Mouse (Mus musculus) lung, embryonic 16.5 days (tissue): Measurements from ENCODE around the gene Ankrd44. TPM values are rescaled to one million over a fixed set of nuclear protein-coding genes. Genes with fewer than 3 reads are reported as not detected.
A peak's percentile ranks its signal among the peaks of the same experiment; 100 is the strongest.

ENCODE experiments used
- ATAC-seq: fragments of 200-750 bp; cut with Nextera tagmentation; 2 replicates; pipeline ENCODE4 v1.8.0; 2017; ENCODE audit warnings: low read depth, mild to moderate bottlenecking, moderate library complexity
- H3K27ac ChIP-seq: fragments of 300-500 bp; sonication (generic); 2 replicates; pipeline ENCODE4 v1.5.1; 2014; ENCODE audit warnings: mild to moderate bottlenecking, control low read depth, low read length
- H3K27me3 ChIP-seq: fragments of 300-500 bp; sonication (generic); 2 replicates; pipeline ENCODE4 v1.6.1; 2014; ENCODE audit warnings: low read depth, low read length, mixed read lengths; ENCODE audit not compliant: control insufficient read depth, insufficient read depth
- H3K36me3 ChIP-seq: fragments of 300-500 bp; sonication (generic); 2 replicates; pipeline ENCODE4 v1.6.1; 2014; ENCODE audit warnings: low read length; ENCODE audit not compliant: control insufficient read depth, insufficient read depth
- H3K4me1 ChIP-seq: fragments of 300-500 bp; sonication (generic); replicated peaks from 2 replicates; pipeline ENCODE4 v1.6.1; 2014; ENCODE audit warnings: low read length, mixed read lengths; ENCODE audit not compliant: control insufficient read depth, insufficient read depth
- H3K4me2 ChIP-seq: fragments of 300-500 bp; sonication (generic); 2 replicates; pipeline ENCODE4 v1.6.1; 2014; ENCODE audit warnings: low read depth, low read length, control low read depth
- H3K4me3 ChIP-seq: fragments of 300-500 bp; sonication (generic); 2 replicates; pipeline ENCODE4 v1.5.1; 2014; ENCODE audit warnings: mild to moderate bottlenecking, low read length, control low read depth
- H3K9ac ChIP-seq: fragments of 300-500 bp; sonication (generic); 2 replicates; pipeline ENCODE4 v1.6.1; 2014; ENCODE audit warnings: low read length, control low read depth
- H3K9me3 ChIP-seq: fragments of 300-500 bp; sonication (generic); 2 replicates; pipeline ENCODE4 v1.6.1; 2016; ENCODE audit warnings: low read length; ENCODE audit not compliant: control insufficient read depth
- WGBS: fragments of 180-500 bp; shearing (Covaris S2); extraction: QIAGEN DNeasy Blood & Tissue Kit; methylation state at CpG from one replicate; pipeline ENCODE4 v1.1.7; 2014; 5-methylcytosine and 5-hydroxymethylcytosine counted together
- polyA plus RNA-seq: library from polyadenylated mRNA; unstranded; fragments of >200 nt; fragmentation: Nextera tagmentation; extraction: Ambion mirVana; gene quantifications from 2 replicates; pipeline ENCODE4 v1.2.1, GENCODE M21; 2015

Gene Ankrd44
- polyA plus RNA-seq, 1 experiment from 2014 or later, result 19.5 TPM

GRCm38 (mm10) chr1:54737472-54737871 is 188.7 kb downstream of the Ankrd44 start:
- WGBS, result 92% methylated on average over 3 of the region's 3 CpGs

GRCm38 (mm10) chr1:54734917-54735664 is 191.1 kb downstream of the Ankrd44 start:
- H3K36me3 ChIP-seq, result no peaks in the 10 kb centered on the region
- H3K4me3 ChIP-seq, result no peak overlapping the region
- no peaks in the 10 kb centered on the region for H3K27me3 ChIP-seq
- H3K27ac ChIP-seq, result no peak overlapping the region
- WGBS, result 65% methylated on average over 17 of the region's 17 CpGs
- no peaks in the 10 kb centered on the region; the same call in 1 of the 2 replicates for H3K4me1 ChIP-seq
- no peak overlapping the region for H3K4me2 ChIP-seq
- no peak overlapping the region for H3K9ac ChIP-seq
- H3K9me3 ChIP-seq, result no peaks in the 10 kb centered on the region
- no peak for ATAC-seq

More at GRCm38 (mm10) chr1:54737472-54737871, 188.7 kb downstream of the Ankrd44 start:
- ATAC-seq, result no peak
- Histone ChIP-seq H3K9ac (no peak overlapping the region), H3K4me2 (no peak overlapping the region), H3K4me1 (peaks cover 5% of the 10 kb centered on the region), H3K36me3 (no peaks in the 10 kb centered on the region), H3K27ac (no peak overlapping the region), H3K9me3 (no peaks in the 10 kb centered on the region), H3K27me3 (no peaks in the 10 kb centered on the region), H3K4me3 (no peak overlapping the region)

- H3K4me2 ChIP-seq, result no peak overlapping the region
- H3K9me3 ChIP-seq, result no peaks in the 10 kb centered on the region
- no peak overlapping the region for H3K9ac ChIP-seq
- peaks cover 12% of the 10 kb centered on the region for H3K4me1 ChIP-seq
- H3K27ac ChIP-seq, result peak overlapping the region; percentile 33; the same call in 1 of the 2 replicates
- H3K27me3 ChIP-seq, result no peaks in the 10 kb centered on the region
- no peak overlapping the region for H3K4me3 ChIP-seq
- 75% methylated on average over 5 of the region's 5 CpGs for WGBS
- peak; percentile 88 for ATAC-seq
- H3K36me3 ChIP-seq, result 0 out of 2 replicates have a peak, but pooled peaks cover 2% of the 10 kb centered on the region
Measured at GRCm38 (mm10) chr1:54729316-54729715, 196.9 kb downstream of the Ankrd44 start.

GRCm38 (mm10) chr1:54726555-54726954 is 199.6 kb downstream of the Ankrd44 start:
- 0 out of 2 replicates have a peak, but pooled peaks cover 2% of the 10 kb centered on the region for H3K36me3 ChIP-seq
- no peak overlapping the region for H3K4me3 ChIP-seq
- H3K9ac ChIP-seq, result no peak overlapping the region
- H3K9me3 ChIP-seq, result no peaks in the 10 kb centered on the region
- no peak overlapping the region for H3K27ac ChIP-seq
- H3K4me1 ChIP-seq, result peaks cover 12% of the 10 kb centered on the region
- no peak overlapping the region for H3K4me2 ChIP-seq
- peak; percentile 62; the same call in 1 of the 2 replicates for ATAC-seq
- H3K27me3 ChIP-seq, result no peaks in the 10 kb centered on the region
- 43% methylated on average over 2 of the region's 2 CpGs for WGBS

GRCm38 (mm10) chr1:54716921-54717320 is 209.3 kb downstream of the Ankrd44 start:
- no peak for ATAC-seq
- WGBS, result 86% methylated on average over 6 of the region's 6 CpGs

GRCm38 (mm10) chr1:54715061-54715760 is 211.0 kb downstream of the Ankrd44 start:
- 43% methylated on average over 8 of the region's 8 CpGs for WGBS
- Histone ChIP-seq H3K9ac (no peak overlapping the region), H3K4me3 (no peak overlapping the region), H3K27ac (peak overlapping the region; percentile 80), H3K4me1 (peaks cover 22% of the 10 kb centered on the region), H3K4me2 (no peak overlapping the region), H3K36me3 (peaks cover 2% of the 10 kb centered on the region; the same call in 1 of the 2 replicates), H3K9me3 (no peaks in the 10 kb centered on the region), H3K27me3 (no peaks in the 10 kb centered on the region)
- ATAC-seq, result peak; percentile 30; the same call in 1 of the 2 replicates

More at GRCm38 (mm10) chr1:54716921-54717320, 209.3 kb downstream of the Ankrd44 start:
- Histone ChIP-seq H3K36me3 (no peaks in the 10 kb centered on the region), H3K4me2 (no peak overlapping the region), H3K9ac (no peak overlapping the region), H3K4me1 (peaks cover 14% of the 10 kb centered on the region), H3K27ac (no peak overlapping the region), H3K4me3 (no peak overlapping the region), H3K9me3 (no peaks in the 10 kb centered on the region), H3K27me3 (no peaks in the 10 kb centered on the region)

- H3K4me2 ChIP-seq, result no peak overlapping the region
- peaks cover 23% of the 10 kb centered on the region for H3K4me1 ChIP-seq
- no peak overlapping the region for H3K4me3 ChIP-seq
- 0 out of 2 replicates have a peak, but pooled peaks have one; percentile 42 for ATAC-seq
- no peak overlapping the region for H3K9ac ChIP-seq
- H3K27me3 ChIP-seq, result no peaks in the 10 kb centered on the region
- peaks cover 2% of the 10 kb centered on the region; the same call in 1 of the 2 replicates for H3K36me3 ChIP-seq
- 0 out of 2 replicates have a peak overlapping the region, but pooled peaks have one; percentile 19 for H3K27ac ChIP-seq
- WGBS, result 29% methylated on average over 11 of the region's 11 CpGs
- no peaks in the 10 kb centered on the region for H3K9me3 ChIP-seq
Measured at GRCm38 (mm10) chr1:54713231-54714173, 212.7 kb downstream of the Ankrd44 start.

- Histone ChIP-seq H3K27ac (no peak overlapping the region), H3K4me1 (peaks cover 23% of the 10 kb centered on the region), H3K9ac (no peak overlapping the region), H3K36me3 (peaks cover 2% of the 10 kb centered on the region; the same call in 1 of the 2 replicates), H3K9me3 (no peaks in the 10 kb centered on the region), H3K4me2 (no peak overlapping the region), H3K4me3 (no peak overlapping the region), H3K27me3 (no peaks in the 10 kb centered on the region)
- no peak for ATAC-seq
- WGBS, result 87% methylated on average over 3 of the region's 3 CpGs
Measured at GRCm38 (mm10) chr1:54711568-54711967, 214.6 kb downstream of the Ankrd44 start.
